Mouse (Mus musculus) hindbrain, embryonic 13.5 days (tissue): Measurements from ENCODE around the gene Denr. TPM values are rescaled to one million over a fixed set of nuclear protein-coding genes. Genes with fewer than 3 reads are reported as not detected.

Source experiments
- ATAC-seq: fragments of 200-750 bp; cut with Nextera tagmentation; 2 replicates; pipeline ENCODE4 v1.8.0; 2017; ENCODE audit warnings: moderate TSS enrichment; ENCODE audit not compliant: low FRiP score
- H3K27ac ChIP-seq: fragments of 300-500 bp; sonication (generic); 2 replicates; pipeline ENCODE4 v1.5.1; 2015; ENCODE audit warnings: inconsistent platforms, mild to moderate bottlenecking, moderate library complexity
- H3K27me3 ChIP-seq: fragments of 300-500 bp; sonication (generic); 2 replicates; pipeline ENCODE4 v1.6.1; 2015; ENCODE audit warnings: mild to moderate bottlenecking, inconsistent platforms
- H3K36me3 ChIP-seq: fragments of 300-500 bp; sonication (generic); 2 replicates; pipeline ENCODE4 v1.6.1; 2015; ENCODE audit warnings: mild to moderate bottlenecking, inconsistent platforms
- H3K4me1 ChIP-seq: fragments of 300-500 bp; sonication (generic); replicated peaks from 2 replicates; pipeline ENCODE4 v1.6.1; 2015; ENCODE audit warnings: inconsistent platforms
- H3K4me2 ChIP-seq: fragments of 300-500 bp; sonication (generic); 2 replicates; pipeline ENCODE4 v1.6.1; 2015; ENCODE audit warnings: inconsistent platforms, mild to moderate bottlenecking, moderate library complexity
- H3K4me3 ChIP-seq: fragments of 300-500 bp; sonication (generic); 2 replicates; pipeline ENCODE4 v1.5.1; 2015; ENCODE audit warnings: mild to moderate bottlenecking, inconsistent platforms
- H3K9ac ChIP-seq: fragments of 300-500 bp; sonication (generic); 2 replicates; pipeline ENCODE4 v1.6.1; 2015; ENCODE audit warnings: mild to moderate bottlenecking, inconsistent platforms
- H3K9me3 ChIP-seq: fragments of 300-500 bp; sonication (generic); 2 replicates; pipeline ENCODE4 v1.6.1; 2016; ENCODE audit warnings: inconsistent platforms
- WGBS: fragments of 180-500 bp; shearing (Covaris S2); methylation state at CpG from one replicate; pipeline ENCODE4 v1.1.7; 2015; 5-methylcytosine and 5-hydroxymethylcytosine counted together
- polyA plus RNA-seq: library from polyadenylated mRNA; unstranded; fragments of >200 nt; fragmentation: Nextera tagmentation; extraction: Ambion mirVana; gene quantifications from 2 replicates; pipeline ENCODE4 v1.2.1, GENCODE M21; 2015

Gene Denr
- polyA plus RNA-seq, 1 experiment from 2014 or later: 143 TPM

DNA sequence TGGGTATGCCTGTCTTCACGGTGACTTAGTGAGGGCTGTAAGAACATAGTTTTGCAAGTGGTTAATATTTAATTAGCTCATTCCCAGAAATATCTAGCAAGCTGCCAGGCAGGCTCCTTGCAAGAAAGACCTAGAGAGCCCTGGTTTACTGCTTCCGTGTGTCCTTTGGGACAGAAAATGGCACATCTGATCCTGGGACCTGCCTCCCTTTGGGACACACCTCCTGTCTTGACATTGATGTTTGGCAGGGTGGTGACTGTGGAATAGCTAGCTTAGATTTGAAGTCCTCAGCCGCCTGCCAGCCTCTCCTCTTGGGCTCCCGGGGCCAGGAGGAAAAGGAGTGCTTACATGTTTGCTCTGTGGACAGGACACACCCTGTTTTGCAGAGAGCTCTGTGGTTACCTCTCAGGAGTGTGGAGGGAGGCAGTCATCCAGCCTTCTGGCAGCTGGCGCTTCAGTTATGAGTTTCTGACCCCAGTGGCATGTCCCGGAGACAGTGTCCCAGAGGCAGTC is 68.7 kb downstream of the Denr start:
- peaks cover 54% of the 10 kb centered on the region for H3K27me3 ChIP-seq
- H3K4me3 ChIP-seq: no peak overlapping the region
- H3K27ac ChIP-seq: no peak overlapping the region
- 64% methylated on average over 6 of the region's 6 CpGs for WGBS
- H3K4me1 ChIP-seq: peaks cover 42% of the 10 kb centered on the region
- H3K36me3 ChIP-seq: no peaks in the 10 kb centered on the region
- no peak for ATAC-seq
- H3K9me3 ChIP-seq: no peaks in the 10 kb centered on the region
- H3K9ac ChIP-seq: no peak overlapping the region
- peak overlapping the region; percentile 91 for H3K4me2 ChIP-seq

DNA sequence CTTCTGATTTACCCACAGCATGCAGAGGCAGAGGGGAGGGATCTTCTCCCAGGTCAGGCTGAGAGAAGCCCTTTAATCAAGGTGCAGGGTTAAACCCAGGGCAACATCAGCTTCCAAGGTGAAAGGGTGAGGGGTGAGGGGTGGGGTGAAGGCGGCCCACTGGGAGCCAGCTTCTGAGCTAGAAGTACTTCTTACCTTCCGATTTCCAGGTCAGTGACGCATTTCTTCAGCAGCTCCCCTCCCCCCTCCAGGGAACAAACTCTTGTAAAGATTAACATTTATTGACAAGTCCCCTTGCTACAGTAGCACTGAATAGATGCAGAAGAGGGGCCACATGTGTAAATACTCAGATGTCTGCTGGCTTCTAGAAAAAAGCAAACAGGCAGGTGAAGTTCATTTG is 70.3 kb downstream of the Denr start:
- WGBS: 40% methylated on average over 3 of the region's 3 CpGs
- no peak for ATAC-seq

DNA sequence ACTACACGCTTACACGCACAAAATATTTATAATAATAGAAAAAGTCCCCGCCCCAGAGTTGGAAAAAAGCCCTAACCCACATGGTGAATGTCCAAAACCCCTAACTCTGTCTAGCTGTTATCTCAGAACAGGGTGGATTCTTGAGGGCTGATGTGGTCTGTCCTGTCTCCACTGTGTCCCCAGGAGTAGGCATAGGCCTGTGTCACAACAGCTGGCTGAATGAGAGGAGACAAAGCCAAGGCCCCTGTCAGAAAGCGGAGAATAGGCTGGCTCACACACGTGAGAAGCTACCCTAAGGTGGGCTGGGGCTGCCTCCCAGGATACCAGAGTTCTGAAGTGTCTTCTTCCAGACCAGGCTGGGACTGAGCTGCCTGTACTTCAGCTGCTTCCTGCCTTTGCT is 71.2 kb downstream of the Denr start:
- Histone ChIP-seq H3K9me3 (no peaks in the 10 kb centered on the region), H3K4me1 (peaks cover 38% of the 10 kb centered on the region), H3K4me3 (no peak overlapping the region), H3K27me3 (peaks cover 57% of the 10 kb centered on the region), H3K27ac (no peak overlapping the region), H3K4me2 (no peak overlapping the region), H3K9ac (no peak overlapping the region), H3K36me3 (no peaks in the 10 kb centered on the region)
- ATAC-seq: no peak
- 74% methylated on average over 5 of the region's 5 CpGs for WGBS

More for the DNA sequence above, 70.3 kb downstream of the Denr start:
- H3K27ac ChIP-seq: no peak overlapping the region
- peaks cover 51% of the 10 kb centered on the region for H3K27me3 ChIP-seq
- H3K36me3 ChIP-seq: no peaks in the 10 kb centered on the region
- H3K4me2 ChIP-seq: no peak overlapping the region
- H3K4me1 ChIP-seq: peaks cover 42% of the 10 kb centered on the region
- H3K9ac ChIP-seq: peak overlapping the region; percentile 13; the same call in 1 of the 2 replicates
- no peak overlapping the region for H3K4me3 ChIP-seq
- no peaks in the 10 kb centered on the region for H3K9me3 ChIP-seq

Other genes with a start within 250 kb of the Denr start
- 80.2 and 84.8 TPM in 2 replicates for gene Clip1, start 222.6 kb upstream of the Denr start, polyA plus RNA-seq
- 68.7 and 70.7 TPM in 2 replicates for gene Zcchc8, start 186.1 kb upstream of the Denr start, polyA plus RNA-seq
- 169 and 177 TPM in 2 replicates for gene Rsrc2, start 157.8 kb upstream of the Denr start, polyA plus RNA-seq
- gene Kntc1, start 157.5 kb upstream of the Denr start, polyA plus RNA-seq: 7.2 and 7.4 TPM in 2 replicates
- gene Hcar2, start 41.7 kb upstream of the Denr start, polyA plus RNA-seq: not detected in 2 replicates
- gene Hcar1, start 27.2 kb upstream of the Denr start, polyA plus RNA-seq: 0.34 and 0.39 TPM in 2 replicates
- gene Gm43518, start 20.2 kb downstream of the Denr start, polyA plus RNA-seq: 5.6 and 5.8 TPM in 2 replicates
- gene Ccdc62, start 23.5 kb downstream of the Denr start, polyA plus RNA-seq: 6.2 and 7.8 TPM in 2 replicates
- 21.4 and 25.5 TPM in 2 replicates for gene Hip1r, start 66.5 kb downstream of the Denr start, polyA plus RNA-seq
- gene Vps37b, start 125.1 kb downstream of the Denr start, polyA plus RNA-seq: 79.3 and 84.7 TPM in 2 replicates
- 7.1 and 8.3 TPM in 2 replicates for gene Abcb9, start 188.6 kb downstream of the Denr start, polyA plus RNA-seq
- gene Ogfod2, start 205.1 kb downstream of the Denr start, polyA plus RNA-seq: 29.4 and 34.0 TPM in 2 replicates
- gene Arl6ip4, start 208.9 kb downstream of the Denr start, polyA plus RNA-seq: 71.7 and 75.1 TPM in 2 replicates